Mouse (Mus musculus) ES-E14 (cell line): ENCODE measurements around the gene Spint4.

ENCODE experiments used
- CHD2 ChIP-seq: IDR thresholded peaks from 2 replicates; pipeline ENCODE4 v1.6.1; 2014; ENCODE audit warnings: mild to moderate bottlenecking, low read depth, low read length, inconsistent platforms
- HCFC1 ChIP-seq: IDR thresholded peaks from 2 replicates; pipeline ENCODE4 v1.6.1; 2012; ENCODE audit warnings: low read length, inconsistent platforms, borderline replicate concordance; ENCODE audit not compliant: insufficient read depth
- MAFK ChIP-seq: IDR thresholded peaks from 2 replicates; pipeline ENCODE4 v1.6.1; 2014; ENCODE audit warnings: mild to moderate bottlenecking, low read depth, low read length, inconsistent platforms; ENCODE audit not compliant: insufficient read depth
- ZC3H11A ChIP-seq: IDR thresholded peaks from 2 replicates; pipeline ENCODE4 v1.6.1; 2012; ENCODE audit warnings: low read depth, mild to moderate bottlenecking, inconsistent platforms, low read length, borderline replicate concordance
- ZNF384 ChIP-seq: IDR thresholded peaks from 2 replicates; pipeline ENCODE4 v1.6.1; 2012; ENCODE audit warnings: low read depth, low read length, inconsistent platforms

DNA sequence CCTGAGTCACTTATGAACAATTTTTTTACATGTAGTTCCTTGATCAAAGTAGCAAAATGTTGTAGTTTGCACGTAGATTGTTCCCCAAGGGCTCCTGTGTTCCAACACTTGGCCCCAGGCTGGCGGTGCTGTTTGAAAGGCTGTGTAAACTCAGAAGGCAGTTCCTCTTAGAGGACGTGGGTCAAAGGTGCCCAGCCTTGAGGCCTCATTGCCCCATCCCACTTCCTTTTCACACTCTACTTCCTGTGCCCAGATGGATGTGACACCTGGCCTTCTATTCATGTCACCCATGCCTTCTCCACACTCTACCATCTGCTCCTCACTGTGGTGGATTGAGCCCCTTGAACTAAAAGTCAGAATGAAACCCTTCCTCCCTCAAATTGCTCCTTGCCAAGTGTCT, 18.4 kb upstream of the Spint4 start:
- no peak for TF ChIP-seq HCFC1
- no peak for TF ChIP-seq ZC3H11A
- TF ChIP-seq MAFK: no peak
- no peak for TF ChIP-seq CHD2
- no peak for TF ChIP-seq ZNF384
